Mouse (Mus musculus) lung, embryonic 16.5 days (tissue): ENCODE measurements around the gene Gjb5. TPM values are rescaled to one million over a fixed set of nuclear protein-coding genes. Genes with fewer than 3 reads are reported as not detected.

Experiments
- ATAC-seq: fragments of 200-750 bp; cut with Nextera tagmentation; 2 replicates; pipeline ENCODE4 v1.8.0; 2017; ENCODE audit warnings: low read depth, mild to moderate bottlenecking, moderate library complexity
- H3K27ac ChIP-seq: fragments of 300-500 bp; sonication (generic); 2 replicates; pipeline ENCODE4 v1.5.1; 2014; ENCODE audit warnings: mild to moderate bottlenecking, control low read depth, low read length
- H3K27me3 ChIP-seq: fragments of 300-500 bp; sonication (generic); 2 replicates; pipeline ENCODE4 v1.6.1; 2014; ENCODE audit warnings: low read depth, low read length, mixed read lengths; ENCODE audit not compliant: control insufficient read depth, insufficient read depth
- H3K36me3 ChIP-seq: fragments of 300-500 bp; sonication (generic); 2 replicates; pipeline ENCODE4 v1.6.1; 2014; ENCODE audit warnings: low read length; ENCODE audit not compliant: control insufficient read depth, insufficient read depth
- H3K4me1 ChIP-seq: fragments of 300-500 bp; sonication (generic); replicated peaks from 2 replicates; pipeline ENCODE4 v1.6.1; 2014; ENCODE audit warnings: low read length, mixed read lengths; ENCODE audit not compliant: control insufficient read depth, insufficient read depth
- H3K4me2 ChIP-seq: fragments of 300-500 bp; sonication (generic); 2 replicates; pipeline ENCODE4 v1.6.1; 2014; ENCODE audit warnings: low read depth, low read length, control low read depth
- H3K4me3 ChIP-seq: fragments of 300-500 bp; sonication (generic); 2 replicates; pipeline ENCODE4 v1.5.1; 2014; ENCODE audit warnings: mild to moderate bottlenecking, low read length, control low read depth
- H3K9ac ChIP-seq: fragments of 300-500 bp; sonication (generic); 2 replicates; pipeline ENCODE4 v1.6.1; 2014; ENCODE audit warnings: low read length, control low read depth
- H3K9me3 ChIP-seq: fragments of 300-500 bp; sonication (generic); 2 replicates; pipeline ENCODE4 v1.6.1; 2016; ENCODE audit warnings: low read length; ENCODE audit not compliant: control insufficient read depth
- WGBS: fragments of 180-500 bp; shearing (Covaris S2); extraction: QIAGEN DNeasy Blood & Tissue Kit; methylation state at CpG from one replicate; pipeline ENCODE4 v1.1.7; 2014; 5-methylcytosine and 5-hydroxymethylcytosine counted together
- polyA plus RNA-seq: library from polyadenylated mRNA; unstranded; fragments of >200 nt; fragmentation: Nextera tagmentation; extraction: Ambion mirVana; gene quantifications from 2 replicates; pipeline ENCODE4 v1.2.1, GENCODE M21; 2015

Gene Gjb5
- polyA plus RNA-seq, 1 experiment from 2014 or later: 0.79 TPM

DNA sequence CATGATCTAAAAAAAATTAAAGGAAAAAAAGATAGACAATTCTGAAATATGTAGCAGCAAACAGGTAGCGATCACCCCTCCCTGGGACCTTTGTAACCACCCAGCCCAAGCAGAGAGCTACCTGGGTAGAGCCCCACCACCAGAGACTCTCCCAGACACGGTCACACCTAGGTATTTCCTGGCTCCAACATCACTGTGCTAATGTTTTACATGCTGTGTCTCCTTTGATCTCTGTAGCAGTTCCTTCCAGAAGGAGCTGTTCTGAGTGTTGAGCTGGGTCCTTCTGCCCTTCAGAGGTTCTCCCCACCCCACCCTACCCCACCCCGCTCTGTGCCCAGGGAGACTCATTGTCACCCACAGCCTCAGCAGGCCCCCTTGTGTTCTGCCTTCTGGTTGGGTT lies 34.3 kb downstream of the Gjb5 start:
- no peaks in the 10 kb centered on the region for H3K4me1 ChIP-seq
- H3K9ac ChIP-seq: no peak overlapping the region
- no peak overlapping the region for H3K4me2 ChIP-seq
- no peak for ATAC-seq
- peaks cover 8% of the 10 kb centered on the region; the same call in 1 of the 2 replicates for H3K27me3 ChIP-seq
- no peak overlapping the region for H3K4me3 ChIP-seq
- 64% methylated on average over 3 of the region's 3 CpGs for WGBS
- no peak overlapping the region for H3K27ac ChIP-seq
- no peaks in the 10 kb centered on the region for H3K9me3 ChIP-seq
- no peaks in the 10 kb centered on the region for H3K36me3 ChIP-seq

DNA sequence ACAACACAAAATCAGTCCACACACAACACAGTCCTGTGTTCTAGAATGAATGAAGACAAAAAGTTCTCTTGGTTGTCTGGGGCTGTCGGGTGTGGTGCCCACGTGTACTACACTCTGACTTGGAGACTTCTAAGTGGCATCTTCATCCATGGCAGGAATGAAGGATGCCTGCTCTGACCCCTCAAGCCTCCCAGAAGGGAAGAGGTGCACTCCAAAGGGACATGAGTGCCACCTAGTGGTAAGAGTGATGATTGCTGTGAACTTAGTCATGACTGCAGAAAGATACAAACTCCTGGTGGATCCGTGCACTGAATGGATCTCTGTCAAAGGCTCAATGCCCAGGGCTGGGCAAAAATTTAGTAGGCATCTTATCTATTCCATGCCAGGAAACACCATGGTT lies 38.4 kb downstream of the Gjb5 start:
- WGBS: 3% methylated on average over 3 of the region's 3 CpGs
- Histone ChIP-seq H3K4me2 (no peak overlapping the region), H3K4me1 (no peaks in the 10 kb centered on the region), H3K9me3 (no peaks in the 10 kb centered on the region), H3K4me3 (no peak overlapping the region), H3K9ac (no peak overlapping the region), H3K27ac (no peak overlapping the region), H3K27me3 (no peaks in the 10 kb centered on the region), H3K36me3 (no peaks in the 10 kb centered on the region)
- peak; percentile 47; the same call in 1 of the 2 replicates for ATAC-seq

DNA sequence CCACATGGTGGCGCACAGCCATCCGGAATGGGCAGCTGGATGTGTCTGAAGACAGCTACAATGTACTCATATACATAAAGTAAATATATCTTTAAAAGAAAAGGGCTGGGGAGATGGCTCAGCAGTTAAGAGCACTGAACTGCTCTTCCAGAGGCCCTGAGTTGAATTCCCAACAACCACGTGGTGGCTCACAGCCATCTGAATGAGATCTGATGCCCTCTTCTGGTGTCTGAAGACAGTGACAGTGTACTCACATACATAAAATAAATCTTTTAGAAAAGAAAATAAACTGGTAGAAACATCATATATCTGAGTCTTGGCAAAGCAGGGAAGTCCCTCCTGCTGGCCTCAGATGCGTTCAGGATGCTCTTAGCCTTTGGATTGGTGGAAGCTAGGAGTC lies 40.8 kb downstream of the Gjb5 start:
- WGBS: 53% methylated on average over 4 of the region's 4 CpGs
- H3K27ac ChIP-seq: no peak overlapping the region
- ATAC-seq: no peak

DNA sequence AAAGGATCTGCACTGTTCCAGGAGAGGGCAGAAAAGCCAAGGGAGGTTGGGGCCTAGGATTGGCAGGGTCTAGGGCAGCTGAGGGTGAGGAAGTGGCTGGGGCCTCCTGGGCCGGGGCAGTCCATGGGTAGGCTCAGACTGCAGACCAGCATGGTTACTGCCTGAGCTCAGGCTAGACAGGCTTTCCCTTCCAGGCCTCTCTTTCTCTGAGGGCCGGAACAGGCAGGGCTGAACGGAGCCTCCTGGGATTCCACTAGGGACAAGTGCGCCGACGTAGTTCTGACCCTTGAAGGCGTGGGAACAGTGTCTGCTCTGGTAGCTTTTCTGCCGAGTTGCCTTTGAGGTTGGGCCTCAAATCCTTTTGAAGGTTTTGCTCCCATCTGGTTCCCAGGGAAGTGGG lies 42.2 kb downstream of the Gjb5 start:
- ATAC-seq: no peak
- Histone ChIP-seq H3K36me3 (no peaks in the 10 kb centered on the region), H3K4me1 (0 out of 2 replicates have a peak, but pooled peaks cover 5% of the 10 kb centered on the region), H3K27ac (no peak overlapping the region), H3K4me3 (no peak overlapping the region), H3K4me2 (no peak overlapping the region), H3K9me3 (no peaks in the 10 kb centered on the region), H3K27me3 (peaks cover 11% of the 10 kb centered on the region), H3K9ac (no peak overlapping the region)
- 74% methylated on average over 8 of the region's 8 CpGs for WGBS

More for the DNA sequence above, 40.8 kb downstream of the Gjb5 start:
- Histone ChIP-seq H3K36me3 (no peaks in the 10 kb centered on the region), H3K4me1 (0 out of 2 replicates have a peak, but pooled peaks cover 5% of the 10 kb centered on the region), H3K27me3 (peaks cover 11% of the 10 kb centered on the region), H3K9me3 (no peaks in the 10 kb centered on the region), H3K9ac (no peak overlapping the region), H3K4me3 (no peak overlapping the region), H3K4me2 (no peak overlapping the region)

DNA sequence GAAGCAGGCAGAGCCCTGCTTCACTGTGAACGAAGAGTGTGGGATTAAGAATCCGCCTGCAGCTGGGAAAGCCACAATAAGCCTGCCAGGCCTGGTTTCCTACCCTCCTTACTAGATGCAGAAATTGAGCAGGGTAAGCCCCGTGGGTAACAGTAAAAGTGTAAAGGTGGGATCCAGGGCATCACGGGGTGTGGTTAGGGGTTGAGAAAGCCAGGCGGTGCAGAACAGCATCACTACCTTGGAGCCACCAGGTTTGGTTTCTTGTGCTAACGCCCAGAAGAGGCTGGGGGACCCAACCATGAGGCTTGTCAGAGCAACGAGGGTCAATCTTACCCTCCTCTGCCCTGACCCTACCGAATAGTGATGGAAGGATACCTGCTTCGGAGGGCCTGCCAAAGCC lies 43.4 kb downstream of the Gjb5 start:
- peaks cover 11% of the 10 kb centered on the region for H3K27me3 ChIP-seq
- 0 out of 2 replicates have a peak, but pooled peaks cover 5% of the 10 kb centered on the region for H3K4me1 ChIP-seq
- peak overlapping the region; percentile 62 for H3K4me3 ChIP-seq
- H3K9ac ChIP-seq: no peak overlapping the region; the same call in 1 of the 2 replicates
- ATAC-seq: no peak
- H3K4me2 ChIP-seq: no peak overlapping the region
- no peaks in the 10 kb centered on the region for H3K9me3 ChIP-seq
- no peak overlapping the region for H3K27ac ChIP-seq
- 43% methylated on average over 9 of the region's 9 CpGs for WGBS
- H3K36me3 ChIP-seq: no peaks in the 10 kb centered on the region

DNA sequence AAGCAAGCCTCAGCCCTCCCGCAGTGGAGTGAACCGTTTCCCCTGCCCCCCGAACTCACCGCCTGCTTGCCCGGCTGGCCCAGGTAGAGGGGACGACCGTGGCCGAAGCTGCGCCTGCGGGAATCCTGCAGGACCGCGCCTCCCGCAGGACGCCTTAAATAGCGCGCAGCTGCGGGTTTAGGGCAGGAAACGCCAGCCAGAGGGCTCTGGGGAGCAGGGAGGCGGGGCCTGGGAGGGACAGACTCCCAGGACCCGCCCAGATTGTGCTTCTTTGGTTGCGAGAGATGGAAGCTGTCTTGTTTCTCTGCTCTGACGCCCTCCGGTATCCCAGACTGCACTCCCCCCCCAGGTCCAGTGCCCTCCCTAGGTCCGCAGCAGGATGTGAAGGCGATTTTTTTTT lies 44.1 kb downstream of the Gjb5 start, which contains the start of gene Gja4:
Gja4 (minus strand) TSS at position 179 of the 400 bp plus-strand sequence.
- no peaks in the 10 kb centered on the region for H3K36me3 ChIP-seq
- H3K4me3 ChIP-seq: peak within 1 kb of the TSS; percentile 62
- ATAC-seq: peak; percentile 92
- peak within 1 kb of the TSS; percentile 90 for H3K4me2 ChIP-seq
- H3K27ac ChIP-seq: 0 out of 2 replicates have a peak within 1 kb of the TSS, but pooled peaks have one; percentile 8
- 0 out of 2 replicates have a peak, but pooled peaks cover 5% of the 10 kb centered on the region for H3K4me1 ChIP-seq
- no peaks in the 10 kb centered on the region for H3K9me3 ChIP-seq
- H3K27me3 ChIP-seq: peaks cover 11% of the 10 kb centered on the region
- H3K9ac ChIP-seq: peak within 1 kb of the TSS; percentile 68
- under 1% methylated on average over 25 of the region's 25 CpGs for WGBS

DNA sequence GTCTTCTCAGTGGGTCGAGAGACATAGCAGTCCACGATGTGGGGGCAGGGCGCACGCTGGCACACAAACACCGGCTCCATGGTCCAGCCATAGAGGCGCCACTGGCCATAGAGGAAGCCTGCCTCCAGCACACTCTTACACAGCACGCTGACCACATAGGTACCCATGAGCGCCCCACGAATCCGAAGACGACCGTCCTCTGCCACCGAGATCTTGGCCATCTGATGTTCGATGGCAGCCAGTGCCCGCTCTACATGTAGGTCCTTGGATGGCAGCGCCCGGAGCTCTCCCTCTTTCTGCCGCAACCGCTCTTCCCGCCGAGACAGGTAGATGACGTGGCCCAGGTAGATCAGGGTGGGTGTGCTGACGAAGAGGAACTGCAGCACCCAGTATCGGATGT lies 45.6 kb downstream of the Gjb5 start:
- peak overlapping the region; percentile 62 for H3K4me3 ChIP-seq
- ATAC-seq: no peak
- H3K4me1 ChIP-seq: 0 out of 2 replicates have a peak, but pooled peaks cover 5% of the 10 kb centered on the region
- H3K36me3 ChIP-seq: no peaks in the 10 kb centered on the region
- H3K4me2 ChIP-seq: peak overlapping the region; percentile 90
- H3K9ac ChIP-seq: no peak overlapping the region
- WGBS: 52% methylated on average over 24 of the region's 24 CpGs
- H3K9me3 ChIP-seq: no peaks in the 10 kb centered on the region
- H3K27me3 ChIP-seq: peaks cover 11% of the 10 kb centered on the region
- H3K27ac ChIP-seq: no peak overlapping the region

DNA sequence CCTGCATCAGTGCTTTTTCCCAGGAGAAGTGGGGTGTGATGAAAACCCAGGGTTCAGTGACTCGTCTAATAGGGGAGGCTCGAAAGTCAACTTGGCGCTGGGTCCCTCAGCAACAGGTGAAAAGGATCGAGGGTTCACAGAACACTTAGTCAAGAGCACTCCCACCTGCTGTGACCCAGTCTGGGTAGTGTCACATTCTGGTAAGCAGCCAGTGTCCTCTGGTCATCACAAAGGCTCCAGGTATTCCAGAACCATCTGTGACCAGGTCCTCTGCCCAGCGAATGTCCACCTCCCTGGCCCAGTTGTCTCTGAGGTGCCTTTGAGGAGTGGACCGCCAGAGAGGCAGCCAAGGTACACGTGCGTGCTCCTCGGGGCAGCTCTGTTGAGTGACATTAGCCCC lies 46.4 kb downstream of the Gjb5 start:
- ATAC-seq: no peak
- peak overlapping the region; percentile 14; the same call in 1 of the 2 replicates for H3K9ac ChIP-seq
- H3K36me3 ChIP-seq: no peaks in the 10 kb centered on the region
- H3K9me3 ChIP-seq: no peaks in the 10 kb centered on the region
- 0 out of 2 replicates have a peak overlapping the region, but pooled peaks have one; percentile 2 for H3K4me3 ChIP-seq
- H3K4me1 ChIP-seq: 0 out of 2 replicates have a peak, but pooled peaks cover 5% of the 10 kb centered on the region
- H3K27ac ChIP-seq: no peak overlapping the region
- WGBS: 48% methylated on average over 9 of the region's 9 CpGs
- no peak overlapping the region for H3K4me2 ChIP-seq
- H3K27me3 ChIP-seq: peaks cover 11% of the 10 kb centered on the region

DNA sequence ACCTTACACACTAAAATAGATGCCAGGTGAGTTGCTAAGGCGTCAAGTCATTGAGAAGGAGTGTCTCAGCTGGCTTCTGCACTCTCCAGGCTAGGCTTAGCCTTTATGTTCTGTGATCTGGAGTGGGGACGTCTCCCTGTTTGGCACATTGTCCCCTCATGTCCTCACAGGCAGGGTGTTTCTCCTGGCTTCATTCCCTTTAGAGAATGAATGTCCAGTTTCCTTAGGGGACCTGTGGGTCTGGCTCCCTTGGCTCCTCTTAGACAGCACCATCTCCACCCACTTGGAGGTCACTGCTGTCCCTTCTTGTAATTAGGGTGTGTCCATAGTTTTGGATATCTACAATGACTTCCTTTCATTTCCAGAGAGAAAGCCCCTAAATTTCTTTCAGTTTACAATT lies 51.1 kb downstream of the Gjb5 start:
- Histone ChIP-seq H3K9ac (no peak overlapping the region), H3K4me2 (no peak overlapping the region), H3K27ac (no peak overlapping the region), H3K9me3 (no peaks in the 10 kb centered on the region), H3K4me3 (no peak overlapping the region), H3K36me3 (no peaks in the 10 kb centered on the region), H3K4me1 (no peaks in the 10 kb centered on the region), H3K27me3 (no peaks in the 10 kb centered on the region; the same call in 1 of the 2 replicates)
- no peak for ATAC-seq
- 48% methylated on average over 2 of the region's 2 CpGs for WGBS
